Mouse (Mus musculus) sigmoid colon, adult 10 weeks (tissue): ENCODE results near the gene Zfp422. TPM values are rescaled to one million over a fixed set of nuclear protein-coding genes. Genes with fewer than 3 reads are reported as not detected.

Source experiments
- polyA plus RNA-seq: library from polyadenylated mRNA; stranded (reverse); fragments of 350-450 nt; fragmentation: Illumina TruSeq; extraction: RNeasy Lipid Tissue Mini Kit (QIAGEN cat#74804); gene quantifications from one replicate; pipeline ENCODE4 v1.2.3, GENCODE M21; 2014; ENCODE audit warnings: low read depth, low replicate concordance

Gene Zfp422
- 69.3 TPM for polyA plus RNA-seq

DNA sequence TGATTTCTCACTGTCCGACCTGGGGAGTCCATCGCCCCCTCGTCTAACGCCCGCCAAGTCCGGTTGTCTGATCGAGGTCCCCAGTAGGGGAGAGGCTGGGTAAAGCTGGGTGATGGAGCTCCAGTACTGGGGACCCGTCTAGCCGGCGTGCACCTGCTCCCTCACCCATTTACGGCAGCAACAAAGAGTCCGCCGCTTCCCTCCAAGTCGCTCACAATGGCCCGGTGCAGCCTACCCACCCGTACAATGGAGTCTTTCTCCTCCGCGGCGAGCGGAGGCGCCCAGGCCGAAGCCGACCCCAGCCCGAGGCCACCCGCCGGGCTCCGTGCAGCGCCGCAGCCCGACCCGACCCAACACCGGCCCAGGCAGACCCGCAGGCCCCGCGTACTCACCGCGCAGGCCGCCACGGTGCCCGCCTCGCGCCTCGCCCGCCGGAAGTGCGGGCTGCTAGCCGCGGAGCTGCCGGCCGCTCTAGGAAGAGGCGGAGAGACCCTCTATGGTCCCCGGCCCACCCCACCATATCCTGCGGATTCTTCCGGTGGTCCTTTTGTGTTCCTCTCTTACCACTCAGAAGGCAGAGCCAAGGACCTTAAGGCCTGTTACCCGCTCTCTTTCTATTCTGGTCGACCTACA is at the start of gene Zfp422:
TSS of gene Zfp422 (minus strand) at position 461 of the 633 bp plus-strand sequence.

DNA sequence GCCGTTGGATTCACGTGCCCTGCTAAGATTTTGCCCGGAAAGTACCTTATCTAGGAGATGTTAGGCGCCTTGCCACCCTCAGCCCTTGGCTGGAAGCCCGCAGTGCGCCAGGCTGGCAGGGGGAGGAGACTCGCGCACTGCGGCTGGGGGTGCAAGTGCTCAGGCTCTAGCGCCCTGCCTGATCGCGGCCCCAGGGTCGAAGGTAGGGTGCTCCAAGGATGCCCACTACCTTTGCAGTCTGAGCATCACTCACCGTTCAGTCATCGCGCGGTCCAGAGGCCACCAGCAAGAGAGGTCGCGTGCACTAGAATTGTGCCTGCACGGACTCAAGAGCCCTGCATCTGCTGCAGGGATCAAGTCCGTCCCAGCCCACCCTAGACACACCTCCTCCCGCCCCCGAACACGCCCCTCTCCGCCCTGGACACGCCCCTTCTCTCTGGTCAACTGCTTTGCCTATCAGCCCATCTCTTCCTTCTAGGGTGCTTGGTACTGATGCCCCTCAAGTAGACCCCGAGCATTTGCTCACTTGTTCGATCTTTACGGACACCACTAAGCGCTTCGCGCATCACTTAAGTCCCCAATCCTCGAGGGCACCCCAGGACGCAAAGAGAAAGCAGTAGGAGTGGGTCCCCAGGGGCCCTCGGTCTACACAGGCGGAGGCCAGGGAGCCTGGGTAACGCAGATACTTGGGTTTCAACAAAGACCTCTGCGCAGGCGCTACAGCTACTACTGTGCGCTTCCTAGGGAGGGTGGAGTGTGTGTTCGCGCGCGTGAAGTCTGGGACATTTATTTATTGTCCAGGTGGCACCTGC is 44.9 kb upstream of the Zfp422 start, which contains the start of gene Rassf4:
TSS of gene Rassf4 (minus strand) at position 482 of the 812 bp plus-strand sequence.

DNA sequence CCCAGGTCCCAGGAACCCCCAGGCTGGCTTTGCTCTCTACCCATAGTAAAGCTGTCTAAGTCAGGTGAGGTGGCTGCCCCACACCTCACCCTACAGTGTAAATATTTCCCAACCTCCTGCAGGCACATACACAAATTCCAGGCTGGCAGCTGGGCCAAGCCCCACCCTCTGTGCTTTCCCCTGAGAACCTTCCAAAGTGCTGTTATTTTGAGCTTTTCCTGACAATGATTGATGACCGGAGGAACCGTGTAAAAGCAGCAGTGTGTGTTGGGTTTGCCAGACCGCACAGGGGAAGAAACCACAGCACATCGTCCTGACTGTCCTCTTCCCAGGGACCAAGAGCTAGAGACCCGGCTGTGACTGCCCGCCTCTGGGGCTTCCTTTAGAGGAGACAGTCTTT is 21.6 kb upstream of the Zfp422 start, which contains the start of gene Depp1:
TSS of gene Depp1 (plus strand) at position 204 of the 400 bp plus-strand sequence.

DNA sequence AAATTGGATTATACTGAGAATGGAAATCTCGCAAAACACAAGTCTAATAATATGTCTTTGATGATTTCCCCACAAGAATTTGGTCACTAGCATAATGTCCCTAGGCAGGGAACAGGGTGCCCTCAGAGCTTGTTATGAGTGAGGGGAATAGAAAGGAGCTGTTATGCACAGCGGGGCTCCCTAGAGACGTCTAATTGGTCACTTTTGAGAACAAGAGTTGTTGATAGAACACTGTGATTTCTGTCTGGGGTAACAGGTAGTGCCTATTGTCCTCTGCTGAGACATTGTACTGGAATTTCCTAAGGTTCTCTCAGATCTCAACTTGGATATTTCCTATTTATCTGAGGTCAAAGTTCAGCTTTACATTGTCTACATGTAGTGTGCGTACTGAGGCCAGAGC is 44.7 kb downstream of the Zfp422 start, which contains the start of gene Olfr215:
TSS of gene Olfr215 (minus strand) at position 101 of the 400 bp plus-strand sequence.

Other genes starting within 250 kb of the Zfp422 start
- 1.5 TPM for gene Alox5, start 167.8 kb downstream of the Zfp422 start, polyA plus RNA-seq
- gene Olfr211, start 139.9 kb downstream of the Zfp422 start, polyA plus RNA-seq, result not detected
- gene Olfr212, start 122.5 kb downstream of the Zfp422 start, polyA plus RNA-seq, result not detected
- not detected for gene Olfr213, start 90.5 kb downstream of the Zfp422 start, polyA plus RNA-seq
- gene Gm5580, start 77.9 kb downstream of the Zfp422 start, polyA plus RNA-seq, result not detected
- gene Olfr214, start 74.8 kb downstream of the Zfp422 start, polyA plus RNA-seq, result not detected
- gene Olfr215, start 44.8 kb downstream of the Zfp422 start, polyA plus RNA-seq, result not detected
- not detected for gene Depp1, start 21.6 kb upstream of the Zfp422 start, polyA plus RNA-seq
- gene Rassf4, start 45.0 kb upstream of the Zfp422 start, polyA plus RNA-seq, result 10.9 TPM
- gene Tmem72, start 87.9 kb upstream of the Zfp422 start, polyA plus RNA-seq, result 0.03 TPM